Mouse (Mus musculus): Measurements from ENCODE around the gene Pth2.

DNA sequence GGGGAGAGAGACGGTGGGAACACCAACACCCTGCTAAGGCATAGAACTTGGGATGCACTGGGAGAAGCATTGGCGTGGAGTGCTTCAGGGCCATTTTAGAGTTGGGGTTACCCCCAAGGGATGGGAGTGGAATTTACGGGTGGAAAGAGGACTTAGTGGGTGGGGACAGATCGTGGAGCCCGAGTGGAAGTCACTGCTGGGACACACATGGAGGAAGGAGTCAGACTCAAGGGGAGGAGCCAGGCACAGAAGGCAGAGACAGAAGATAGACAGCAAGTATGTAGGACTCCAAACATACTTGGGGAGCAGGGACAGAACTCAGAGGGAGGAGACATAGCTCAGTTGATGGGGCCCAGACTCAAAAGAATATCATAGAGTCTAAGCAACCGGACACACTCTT lies 18.2 kb upstream of the Pth2 start:
- TF ChIP-seq EP300 (IDR thresholded peaks at IDR 0.05; ENCODE audit: low read length) (no peak), MAX (IDR thresholded peaks at IDR 0.05; ENCODE audit: low read length) (no peak), MAZ (IDR thresholded peaks at IDR 0.05; ENCODE audit: low read depth, low read length) (no peak), E2F4 (IDR thresholded peaks at IDR 0.05; ENCODE audit: insufficient replicate concordance, low read depth, low read length) (no peak), CTCF (conservative IDR thresholded peaks at IDR 0.05 in 1 of 2, IDR thresholded peaks at IDR 0.05 in 1 of 2; ENCODE audit: low read depth in 2 of 2, low read length in 2 of 2) (no peak), HCFC1 (IDR thresholded peaks at IDR 0.05; ENCODE audit: low read depth, low read length) (no peak), MEF2A (IDR thresholded peaks at IDR 0.05; ENCODE audit: borderline replicate concordance, low read depth, low read length) (no peak), JUN (IDR thresholded peaks at IDR 0.05; ENCODE audit: insufficient read depth, low read depth, low read length) (no peak), MYC (IDR thresholded peaks at IDR 0.05; ENCODE audit: low read depth, low read length) (no peak), ZC3H11A (IDR thresholded peaks at IDR 0.05; ENCODE audit: low read depth, low read length) (no peak), MXI1 (IDR thresholded peaks at IDR 0.05; ENCODE audit: low read depth, low read length) (no peak), RCOR1 (conservative IDR thresholded peaks at IDR 0.05; ENCODE audit: low read depth, low read length) (no peak), CHD2 (IDR thresholded peaks at IDR 0.05; ENCODE audit: low read length) (no peak), JUND (conservative IDR thresholded peaks at IDR 0.05; ENCODE audit: low read depth, low read length) (no peak)
